Mouse (Mus musculus) thymus, adult 2 months (tissue): Measurements from ENCODE around the gene Rgcc.

Experiments used
- CTCF ChIP-seq: fragments of 200-500 bp; IDR thresholded peaks from 2 replicates; pipeline ENCODE4 v1.5.1; 2012; ENCODE audit warnings: mild to moderate bottlenecking, control low read depth, low read length, moderate library complexity, borderline replicate concordance; ENCODE audit not compliant: control insufficient read depth, poor library complexity, insufficient read depth; ENCODE audit errors: extremely low read depth
- POLR2A ChIP-seq: fragments of 200-500 bp; IDR thresholded peaks from 2 replicates; pipeline ENCODE4 v1.6.1; 2012; ENCODE audit warnings: mild to moderate bottlenecking, low read length, control low read depth, moderate library complexity; ENCODE audit not compliant: control insufficient read depth, poor library complexity, insufficient read depth; ENCODE audit errors: extremely low read depth

GRCm38 (mm10) chr14:79304873-79305464 lies 3.5 kb upstream of the Rgcc start:
- no peak for TF ChIP-seq CTCF
- TF ChIP-seq POLR2A, result no peak
